8 mouse cellular contexts compared by ENCODE assay signal in genomic region chr16:18518091-18518490, GRCm38 (mm10). TPM values are rescaled to one million over a fixed set of nuclear protein-coding genes. Genes with fewer than 3 reads are reported as not detected.
DNase-seq lines count a peak whose midpoint lies in the region; ATAC-seq and TF ChIP-seq lines count a peak whose summit lies in the region.

No protein-coding gene starts in this region.

- peak; percentile 67 for TF ChIP-seq CTCF in C2C12 (IDR thresholded peaks at IDR 0.05; ENCODE audit: control insufficient read depth, insufficient read depth, insufficient read length)
- TF ChIP-seq CTCF in layer of hippocampus, adult 2 months (conservative IDR thresholded peaks at IDR 0.05): peak; percentile 79

- no peaks in the 10 kb centered on the region for H3K4me1 ChIP-seq in hindbrain, embryonic 12.5 days

- H3K4me3 ChIP-seq in C2C12 (ENCODE audit: insufficient read depth, poor library complexity, severe bottlenecking): no peak overlapping the region
- H3K4me3 ChIP-seq in layer of hippocampus, adult 2 months: no peak overlapping the region
- no peak overlapping the region for H3K4me3 ChIP-seq in hindbrain, embryonic 12.5 days

- no peak overlapping the region for H3ac ChIP-seq in C2C12 (ENCODE audit: control insufficient read depth, insufficient read length, low read depth)

- H3K36me3 ChIP-seq in C2C12 (ENCODE audit: control insufficient read depth, insufficient read depth): no peaks in the 10 kb centered on the region
- no peaks in the 10 kb centered on the region for H3K36me3 ChIP-seq in hindbrain, embryonic 12.5 days

- no peak overlapping the region for H3K4me2 ChIP-seq in hindbrain, embryonic 12.5 days (replicated peaks)

- H3K27ac ChIP-seq in layer of hippocampus, adult 2 months: no peak overlapping the region
- H3K27ac ChIP-seq in hindbrain, embryonic 12.5 days: no peak overlapping the region

- ATAC-seq in hindbrain, embryonic 12.5 days (ENCODE audit: low FRiP score): no peak
- no peak for ATAC-seq in monocyte, adult 5-6 weeks (replicated peaks; ENCODE audit: insufficient number of reproducible peaks, low FRiP score, low TSS enrichment, poor library complexity, severe bottlenecking)

- H3K9ac ChIP-seq in hindbrain, embryonic 12.5 days: no peak overlapping the region

- DNase-seq in gastrocnemius, adult 18-20 months (ENCODE audit: low spot score): peak; percentile 37
- no peak for DNase-seq in gastrocnemius, postnatal 36 days
- peak; percentile 55 to 66 for DNase-seq in layer of hippocampus, adult 2 months (ENCODE audit: low spot score in 2 of 2)
- peak; percentile 16 for DNase-seq in naive thymus-derived CD4-positive, alpha-beta T cell, adult 2 months (ENCODE audit: low read depth)
- no peak for DNase-seq in cerebellum, adult 18-20 months

- no peaks in the 10 kb centered on the region for H3K79me2 ChIP-seq in C2C12 (ENCODE audit: control insufficient read depth, insufficient read depth)

- intact Hi-C loops in gastrocnemius, postnatal 36 days (cut with DNase I): no loop called here

- no peaks in the 10 kb centered on the region for H3K9me3 ChIP-seq in hindbrain, embryonic 12.5 days (replicated peaks)

- no peaks in the 10 kb centered on the region for H3K27me3 ChIP-seq in C2C12 (ENCODE audit: control insufficient read depth, insufficient read depth, insufficient read length)
- no peaks in the 10 kb centered on the region for H3K27me3 ChIP-seq in hindbrain, embryonic 12.5 days

- no peaks in the 10 kb centered on the region for H3K79me3 ChIP-seq in C2C12 (ENCODE audit: low read depth)

TF ChIP-seq in C2C12, 6 proteins besides CTCF, POLR2A, EP300 and RAD21:
- TF ChIP-seq MYOG (IDR thresholded peaks at IDR 0.05; ENCODE audit: control insufficient read depth, extremely low read depth, insufficient read length): no peak
- no peak for TF ChIP-seq CEBPB (IDR thresholded peaks at IDR 0.05; ENCODE audit: low read depth)

RNA-seq across cellular contexts. Expression of gene Rtl10, which starts 19.4 kb away (rescaled TPM):
- 1 to 10 TPM; 3.0 to 3.2 TPM for total RNA-seq in gastrocnemius, adult 18-20 months (2021)
- total RNA-seq in gastrocnemius, postnatal 36 days (2021): 1 to 10 TPM; 1.9 to 3.1 TPM
- polyA plus RNA-seq in C2C12 (2012; fragmentation: generic; extraction: Trizol): 10.6 TPM
- 10 to 100 TPM in 1 of 2 experiments, 1 to 10 TPM in 1; 7.0 to 11.4 TPM for total RNA-seq in layer of hippocampus, adult 2 months (2021)
- polyA plus RNA-seq in hindbrain, embryonic 12.5 days (2016; fragmentation: Nextera tagmentation; extraction: Ambion mirVana): 2.3 and 2.9 TPM in 2 replicates
- 2.0 TPM in 1 of 3 replicates, not detected in the others for total RNA-seq in monocyte, adult 5-6 weeks (2017)

RNA-seq across cellular contexts. Expression of gene Gnb1l, which starts 19.6 kb away (rescaled TPM):
- total RNA-seq in gastrocnemius, adult 18-20 months (2021): 1 to 10 TPM; 3.2 to 5.0 TPM
- total RNA-seq in gastrocnemius, postnatal 36 days (2021): 1 to 10 TPM; 3.6 to 3.8 TPM
- 13.3 TPM for polyA plus RNA-seq in C2C12 (2012; fragmentation: generic; extraction: Trizol)
- 1 to 10 TPM; 5.8 to 6.0 TPM for total RNA-seq in layer of hippocampus, adult 2 months (2021)
- polyA plus RNA-seq in hindbrain, embryonic 12.5 days (2016; fragmentation: Nextera tagmentation; extraction: Ambion mirVana): 11.5 and 12.4 TPM in 2 replicates
- 0.85 to 1.4 TPM (median 1.2 TPM) in 3 replicates for total RNA-seq in monocyte, adult 5-6 weeks (2017)

Comparison
In these comparisons a context has a peak if more than half of its experiments do, and no peak if none do; other contexts are left out.
1. DNase-seq: peak in gastrocnemius, adult 18-20 months (single experiment), layer of hippocampus, adult 2 months (2 of 2) and naive thymus-derived CD4-positive, alpha-beta T cell, adult 2 months (single experiment); none in gastrocnemius, postnatal 36 days (0 of 2) and cerebellum, adult 18-20 months (0 of 2).